Mouse (Mus musculus) lung, postnatal 0 days (tissue): ENCODE measurements around the gene Rab31. TPM values are rescaled to one million over a fixed set of nuclear protein-coding genes. Genes with fewer than 3 reads are reported as not detected.
A peak's percentile ranks its signal among the peaks of the same experiment; 100 is the strongest.

Source experiments
- ATAC-seq: fragments of 200-750 bp; cut with Nextera tagmentation; 2 replicates; pipeline ENCODE4 v1.8.0; 2017; ENCODE audit warnings: moderate library complexity
- DNase-seq: peaks from one replicate; pipeline ENCODE4 v3.0.0-alpha.2; 2016; ENCODE audit warnings: low spot score
- H3K27ac ChIP-seq: fragments of 300-500 bp; sonication (generic); 2 replicates; pipeline ENCODE4 v1.5.1; 2014; ENCODE audit warnings: antibody characterized with exemption, mild to moderate bottlenecking, low read length, mixed read lengths
- H3K27me3 ChIP-seq: fragments of 300-500 bp; sonication (generic); replicated peaks from 2 replicates; pipeline ENCODE4 v1.6.1; 2014; ENCODE audit warnings: low read length, mixed read lengths; ENCODE audit not compliant: insufficient read depth
- H3K36me3 ChIP-seq: fragments of 300-500 bp; sonication (generic); 2 replicates; pipeline ENCODE4 v1.6.1; 2014; ENCODE audit warnings: low read length, mixed read lengths; ENCODE audit not compliant: insufficient read depth
- H3K4me1 ChIP-seq: fragments of 300-500 bp; sonication (generic); 2 replicates; pipeline ENCODE4 v1.6.1; 2014; ENCODE audit warnings: antibody characterized with exemption, low read depth, low read length, mixed read lengths; ENCODE audit not compliant: insufficient read depth
- H3K4me2 ChIP-seq: fragments of 300-500 bp; sonication (generic); replicated peaks from 2 replicates; pipeline ENCODE4 v1.6.1; 2014; ENCODE audit warnings: low read depth, mild to moderate bottlenecking, low read length, moderate library complexity, mixed read lengths
- H3K4me3 ChIP-seq: fragments of 300-500 bp; sonication (generic); 2 replicates; pipeline ENCODE4 v1.5.1; 2014; ENCODE audit warnings: low read depth, low read length
- H3K9ac ChIP-seq: fragments of 300-500 bp; sonication (generic); replicated peaks from 2 replicates; pipeline ENCODE4 v1.6.1; 2014; ENCODE audit warnings: low read depth, mild to moderate bottlenecking
- H3K9me3 ChIP-seq: fragments of 300-500 bp; sonication (generic); 2 replicates; pipeline ENCODE4 v1.6.1; 2016; ENCODE audit warnings: low read length, mixed read lengths
- CTCF ChIP-seq: IDR thresholded peaks from 2 replicates; pipeline ENCODE4 v1.5.1; 2016; ENCODE audit warnings: antibody characterized with exemption, mild to moderate bottlenecking
- EP300 ChIP-seq: IDR thresholded peaks from 2 replicates; pipeline ENCODE4 v1.6.1; 2016; ENCODE audit warnings: antibody characterized with exemption, mild to moderate bottlenecking, control low read depth
- WGBS: fragments of 180-500 bp; shearing (Covaris S2); extraction: QIAGEN DNeasy Blood & Tissue Kit; methylation state at CpG from one replicate; pipeline ENCODE4 v1.1.7; 2014; 5-methylcytosine and 5-hydroxymethylcytosine counted together
- polyA plus RNA-seq: library from polyadenylated mRNA; unstranded; fragments of >200 nt; fragmentation: Nextera tagmentation; extraction: Ambion mirVana; gene quantifications from 2 replicates; pipeline ENCODE4 v1.2.1, GENCODE M21; 2015

The Rab31 gene
- polyA plus RNA-seq, 1 experiment from 2014 or later, result 33.3 TPM

- 81% methylated on average over 2 of the region's 2 CpGs for WGBS
- ATAC-seq, result no peak
- H3K36me3 ChIP-seq, result no peaks in the 10 kb centered on the region
These were observed 54.0 kb downstream of the Rab31 start for GRCm38 (mm10) chr17:65718578-65718977.

GRCm38 (mm10) chr17:65717658-65718199 is 54.8 kb downstream of the Rab31 start:
- H3K27me3 ChIP-seq, result no peaks in the 10 kb centered on the region
- H3K9me3 ChIP-seq, result no peaks in the 10 kb centered on the region
- H3K36me3 ChIP-seq, result no peaks in the 10 kb centered on the region
- TF ChIP-seq EP300, result no peak
- no peak for TF ChIP-seq CTCF
- no peak for DNase-seq
- no peaks in the 10 kb centered on the region for H3K4me1 ChIP-seq
- ATAC-seq, result no peak
- H3K9ac ChIP-seq, result no peak overlapping the region
- no peak overlapping the region for H3K27ac ChIP-seq
- H3K4me3 ChIP-seq, result no peak overlapping the region
- WGBS, result 77% methylated on average over 4 of the region's 4 CpGs
- no peak overlapping the region for H3K4me2 ChIP-seq

More at GRCm38 (mm10) chr17:65718578-65718977, 54.0 kb downstream of the Rab31 start:
- H3K9me3 ChIP-seq, result no peaks in the 10 kb centered on the region
- TF ChIP-seq CTCF (no peak), EP300 (no peak)
- H3K27me3 ChIP-seq, result no peaks in the 10 kb centered on the region
- no peaks in the 10 kb centered on the region for H3K4me1 ChIP-seq
- no peak overlapping the region for H3K4me2 ChIP-seq
- DNase-seq, result peak; percentile 48
- no peak overlapping the region for H3K4me3 ChIP-seq
- H3K9ac ChIP-seq, result no peak overlapping the region
- H3K27ac ChIP-seq, result no peak overlapping the region

- WGBS, result 52% methylated on average over 8 of the region's 8 CpGs
- ATAC-seq, result no peak
These were observed 58.5 kb downstream of the Rab31 start for GRCm38 (mm10) chr17:65714060-65714459.

GRCm38 (mm10) chr17:65712861-65713535 is 59.6 kb downstream of the Rab31 start:
- Histone ChIP-seq H3K4me3 (no peak overlapping the region), H3K36me3 (no peaks in the 10 kb centered on the region), H3K9me3 (no peaks in the 10 kb centered on the region), H3K9ac (no peak overlapping the region), H3K4me2 (no peak overlapping the region), H3K4me1 (no peaks in the 10 kb centered on the region), H3K27me3 (no peaks in the 10 kb centered on the region), H3K27ac (no peak overlapping the region)
- ATAC-seq (no peak), DNase-seq (no peak)
- WGBS, result 94% methylated on average over 13 of the region's 13 CpGs
- TF ChIP-seq EP300 (no peak), CTCF (no peak)

More at GRCm38 (mm10) chr17:65714060-65714459, 58.5 kb downstream of the Rab31 start:
- TF ChIP-seq EP300 (no peak), CTCF (no peak)
- no peak overlapping the region for H3K4me2 ChIP-seq
- DNase-seq, result no peak
- no peaks in the 10 kb centered on the region for H3K9me3 ChIP-seq
- no peak overlapping the region for H3K4me3 ChIP-seq
- H3K36me3 ChIP-seq, result no peaks in the 10 kb centered on the region
- H3K9ac ChIP-seq, result no peak overlapping the region
- no peak overlapping the region for H3K27ac ChIP-seq
- no peaks in the 10 kb centered on the region for H3K4me1 ChIP-seq
- H3K27me3 ChIP-seq, result no peaks in the 10 kb centered on the region

- Histone ChIP-seq H3K27ac (no peak overlapping the region), H3K4me1 (no peaks in the 10 kb centered on the region), H3K9me3 (no peaks in the 10 kb centered on the region), H3K4me3 (no peak overlapping the region), H3K4me2 (no peak overlapping the region), H3K27me3 (no peaks in the 10 kb centered on the region), H3K9ac (no peak overlapping the region), H3K36me3 (no peaks in the 10 kb centered on the region)
- TF ChIP-seq EP300 (no peak), CTCF (no peak)
- WGBS, result 97% methylated on average over 5 of the region's 5 CpGs
- DNase-seq, result no peak
- ATAC-seq, result no peak
These were observed 60.8 kb downstream of the Rab31 start for GRCm38 (mm10) chr17:65711779-65712178.

GRCm38 (mm10) chr17:65710576-65710975 is 62.0 kb downstream of the Rab31 start:
- Histone ChIP-seq H3K4me3 (no peak overlapping the region), H3K4me1 (no peaks in the 10 kb centered on the region), H3K27ac (no peak overlapping the region), H3K27me3 (no peaks in the 10 kb centered on the region), H3K9ac (no peak overlapping the region), H3K4me2 (no peak overlapping the region), H3K36me3 (no peaks in the 10 kb centered on the region), H3K9me3 (no peaks in the 10 kb centered on the region)
- TF ChIP-seq CTCF (no peak), EP300 (no peak)
- WGBS, result 95% methylated on average over 11 of the region's 11 CpGs
- no peak for ATAC-seq
- no peak for DNase-seq
